Mouse (Mus musculus) kidney, adult 18-20 months (tissue): ENCODE data around the gene Socs1.
A peak's percentile ranks its signal among the peaks of the same experiment; 100 is the strongest.
"Not testable (repeated sequence)": the region's sequence is repeated elsewhere in the genome, so short reads cannot be mapped to it uniquely, and the experiment has no call there.

Experiments
- DNase-seq: peaks from one replicate; pipeline ENCODE4 v3.0.0; 2021

The Socs1 gene

DNA sequence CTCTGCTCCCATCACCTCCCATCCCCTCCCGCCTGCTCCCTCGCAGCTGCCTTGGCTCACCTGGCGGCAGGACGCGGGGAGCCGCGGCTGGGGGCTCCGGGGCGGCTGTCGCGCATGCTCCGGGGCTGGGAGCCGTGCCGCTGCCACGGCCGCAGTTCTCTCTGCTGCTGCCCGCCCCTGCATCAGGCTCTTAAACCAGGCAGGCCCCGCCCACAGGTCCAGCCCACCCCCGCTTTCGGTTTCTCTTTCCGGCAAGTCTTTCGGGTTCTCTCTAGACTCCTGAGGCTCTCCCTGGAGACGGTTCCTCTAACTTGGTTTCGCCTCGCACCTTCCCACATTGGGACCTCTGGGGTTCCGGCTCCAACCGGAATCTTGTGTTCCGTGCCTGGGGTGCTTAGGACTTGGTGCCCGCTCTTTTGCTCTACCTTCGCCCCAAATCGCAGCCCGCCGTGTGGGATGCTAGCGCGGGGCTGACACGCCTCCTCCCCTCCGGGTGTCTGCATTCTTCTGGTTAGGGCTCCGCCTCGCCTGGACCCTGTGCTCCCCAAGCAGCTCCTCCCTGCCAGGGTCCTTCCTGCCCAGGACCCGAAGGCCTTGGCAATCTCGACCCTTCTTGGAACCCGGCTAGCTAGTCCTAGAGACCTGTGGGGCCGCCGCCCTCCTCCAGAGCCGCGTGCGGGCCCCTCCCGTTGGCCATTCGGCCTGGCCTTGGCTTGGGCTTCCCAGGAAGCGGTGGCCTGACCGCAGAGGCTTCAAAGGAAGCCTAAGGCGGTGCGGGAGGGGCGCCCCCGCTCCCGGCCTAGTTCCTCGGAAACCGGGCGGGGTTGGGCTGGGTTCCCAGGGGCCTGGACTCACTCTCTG, at the start of gene Socs1:
Gene Socs1, minus strand, starts transcription at position 166 of the 861 bp plus-strand sequence.
- DNase-seq, result peak; percentile 88

DNA sequence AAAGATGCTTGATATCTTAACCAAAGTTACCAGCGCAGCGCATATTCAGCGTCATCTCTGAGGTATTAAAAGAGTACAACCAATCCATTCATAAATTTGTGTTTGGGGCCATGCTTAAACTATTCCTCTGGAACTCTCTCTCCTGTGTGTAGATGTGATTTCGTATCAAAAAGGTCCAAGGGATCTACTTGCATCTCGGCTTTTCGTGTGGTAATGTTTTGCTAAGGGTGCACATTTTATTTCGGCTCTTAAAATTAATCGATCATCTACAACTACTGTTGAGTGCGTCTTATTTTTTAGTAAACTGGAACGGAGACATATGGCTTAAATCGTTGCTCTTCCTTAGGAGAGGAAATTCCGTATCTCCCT, 49.2 kb upstream of the Socs1 start:
- DNase-seq, result no peak

DNA sequence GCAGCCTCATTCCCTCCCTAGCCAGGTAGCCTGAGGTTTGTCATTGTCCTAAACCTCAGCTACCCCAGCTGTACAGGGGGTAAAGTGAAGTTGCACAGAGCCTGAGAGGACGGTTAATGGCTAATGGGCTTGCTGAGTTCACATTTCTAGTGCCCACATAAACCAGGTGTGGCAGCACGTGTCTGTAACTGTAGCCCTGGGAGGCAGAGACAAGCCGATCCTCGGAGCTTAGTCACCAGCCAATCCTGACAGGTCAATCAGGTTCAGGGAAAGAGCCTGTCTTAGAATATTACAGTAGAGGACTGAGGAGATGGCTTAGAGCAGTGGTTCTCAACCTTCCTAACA, 43.1 kb upstream of the Socs1 start:
- DNase-seq, result no peak

- no peak for DNase-seq
These were observed 42.6 kb upstream of the Socs1 start for GRCm38 (mm10) chr16:10827766-10828460.

GRCm38 (mm10) chr16:10827269-10827668, 41.9 kb upstream of the Socs1 start:
- no peak for DNase-seq

GRCm38 (mm10) chr16:10825840-10826239, 40.5 kb upstream of the Socs1 start:
- DNase-seq, result no peak

DNA sequence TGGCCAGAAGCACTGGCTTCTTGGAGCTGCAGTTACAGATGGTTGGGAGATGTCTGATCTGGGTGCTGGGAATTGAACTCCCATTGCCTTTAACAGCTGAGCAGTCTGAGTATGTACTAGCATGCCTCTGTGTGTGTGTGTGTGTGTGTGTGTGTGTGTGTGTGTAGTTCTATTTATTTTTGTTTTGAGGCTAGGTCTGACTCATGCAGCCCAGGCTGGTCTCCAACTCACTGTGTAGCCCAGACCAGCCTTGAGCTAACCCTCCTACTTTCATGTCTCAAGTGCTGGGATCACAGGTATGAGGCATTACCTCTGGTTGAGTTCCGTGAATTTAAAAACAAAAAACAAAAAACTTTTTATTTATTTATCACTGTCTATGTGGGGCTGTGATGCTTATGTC, 39.2 kb upstream of the Socs1 start:
- no peak for DNase-seq

GRCm38 (mm10) chr16:10821387-10821786, 36.1 kb upstream of the Socs1 start:
- no peak for DNase-seq

DNA sequence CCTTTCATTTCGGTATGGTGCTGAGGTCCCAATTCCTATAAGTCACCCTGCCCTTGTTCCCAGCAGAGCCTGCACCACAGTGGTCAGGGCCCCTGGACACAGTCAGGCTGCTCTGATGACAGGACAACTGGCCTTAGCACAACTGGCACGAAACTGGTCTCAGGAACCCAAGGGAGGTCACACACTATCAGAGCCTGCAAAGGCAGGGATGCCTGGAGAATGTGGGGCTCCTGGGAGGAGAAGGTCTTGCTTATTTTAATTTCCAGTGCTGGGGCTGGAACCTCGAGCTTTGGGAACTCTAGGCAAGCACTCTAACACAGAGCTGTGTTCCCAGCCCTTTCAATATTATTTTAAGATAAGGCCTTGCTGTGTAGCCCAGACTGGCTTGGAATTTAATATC, 34.6 kb upstream of the Socs1 start:
- DNase-seq, result no peak

DNA sequence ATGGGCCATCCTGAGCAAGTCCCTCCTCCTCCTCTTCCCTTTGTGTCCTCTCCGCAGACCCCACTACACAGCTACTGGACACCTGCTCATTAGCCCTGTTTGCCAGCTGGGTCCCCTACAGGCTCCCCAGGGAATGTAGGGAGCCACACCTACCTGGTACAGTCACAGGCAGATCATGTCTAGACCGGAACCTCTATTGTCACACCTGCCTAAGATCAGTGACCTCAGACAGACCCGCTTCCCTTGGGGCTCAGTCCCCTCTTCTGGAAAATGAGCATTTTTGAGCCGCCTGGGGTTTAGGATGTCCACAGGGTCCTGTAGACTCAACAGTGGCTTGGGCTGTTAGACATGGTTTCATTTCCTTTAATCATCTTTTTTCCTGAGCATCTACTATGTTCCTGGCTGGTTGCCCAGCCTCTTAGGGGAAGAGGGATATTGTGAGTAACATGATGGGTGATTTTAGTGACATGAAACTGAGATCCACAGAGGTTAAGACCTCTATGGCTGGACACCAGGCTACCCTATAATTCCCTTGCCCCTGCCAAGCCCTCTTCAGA, 33.3 kb upstream of the Socs1 start:
- no peak for DNase-seq

DNA sequence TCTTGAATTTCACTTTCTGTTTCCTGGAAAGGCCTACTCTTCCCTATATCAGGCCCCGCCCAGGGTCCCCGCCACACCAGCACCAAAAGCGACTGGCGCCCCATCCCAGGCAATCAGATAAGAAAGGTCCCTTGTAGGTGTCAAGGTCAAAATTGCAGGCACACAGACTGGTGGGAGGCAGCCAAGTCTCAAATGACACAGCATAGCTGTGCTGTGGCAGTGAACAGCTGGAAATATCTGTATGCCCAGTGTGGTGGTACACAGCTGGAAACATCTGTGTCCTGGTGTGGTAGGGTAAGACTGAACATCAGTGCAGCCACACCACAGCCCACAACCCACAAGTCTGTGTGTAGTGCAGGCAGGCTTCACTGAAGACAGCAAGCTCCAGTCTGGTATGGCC, 29.5 kb upstream of the Socs1 start:
- DNase-seq, result no peak

DNA sequence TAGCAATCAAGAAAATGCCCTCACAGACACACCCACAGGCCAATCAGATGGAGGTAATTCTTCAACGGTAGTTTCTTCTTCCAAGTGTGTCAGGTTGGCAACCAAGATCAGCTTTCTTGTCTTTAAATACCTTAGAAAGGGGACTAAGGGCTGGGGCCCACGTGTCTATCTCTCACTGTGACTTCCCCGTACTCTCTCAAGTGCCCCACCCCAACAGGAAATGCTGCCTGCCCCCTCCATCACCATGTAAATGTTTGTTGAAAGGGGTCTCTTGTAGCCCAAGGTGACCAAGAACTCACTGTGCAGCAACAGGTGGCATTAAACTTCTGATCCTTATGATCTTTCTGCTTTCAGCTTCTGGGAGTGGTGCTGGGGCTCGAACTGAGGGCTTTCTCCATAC, 28.4 kb upstream of the Socs1 start:
- DNase-seq, result no peak

DNA sequence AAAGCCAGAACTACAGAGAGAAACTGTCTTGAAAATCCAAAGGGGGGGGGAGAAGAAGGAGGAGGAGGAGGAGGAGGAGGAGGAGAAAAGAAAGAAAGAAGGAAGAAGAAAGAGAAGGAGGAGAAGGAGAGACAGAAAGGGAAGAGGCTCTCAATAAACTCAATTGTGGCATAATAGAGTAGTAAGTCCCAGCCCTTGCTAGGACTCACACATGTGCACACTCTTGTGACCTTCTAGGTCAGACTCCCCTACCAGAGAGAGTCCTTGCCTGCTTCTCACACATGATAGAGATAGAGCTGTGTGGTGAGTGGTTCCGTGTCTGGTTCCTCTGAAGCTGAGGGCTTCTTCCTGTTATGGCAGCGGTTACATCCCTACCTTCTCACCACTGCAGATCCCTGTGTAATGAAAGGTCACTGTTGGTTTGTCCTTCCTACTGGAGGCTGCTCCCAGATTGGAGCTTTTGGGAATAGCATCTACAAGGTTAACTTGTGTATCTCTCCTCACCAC, 27.6 kb upstream of the Socs1 start, which contains the start of gene Gm11172:
Gene Gm11172, plus strand, starts transcription at position 51 of the 507 bp plus-strand sequence.
- DNase-seq, result no peak

GRCm38 (mm10) chr16:10810376-10810775, 25.0 kb upstream of the Socs1 start:
- no peak for DNase-seq

GRCm38 (mm10) chr16:10805789-10806527, 20.6 kb upstream of the Socs1 start, which contains the start of gene Prm1:
Gene Prm1 (minus strand): TSS chr16:10805839.
- no peak for DNase-seq

DNA sequence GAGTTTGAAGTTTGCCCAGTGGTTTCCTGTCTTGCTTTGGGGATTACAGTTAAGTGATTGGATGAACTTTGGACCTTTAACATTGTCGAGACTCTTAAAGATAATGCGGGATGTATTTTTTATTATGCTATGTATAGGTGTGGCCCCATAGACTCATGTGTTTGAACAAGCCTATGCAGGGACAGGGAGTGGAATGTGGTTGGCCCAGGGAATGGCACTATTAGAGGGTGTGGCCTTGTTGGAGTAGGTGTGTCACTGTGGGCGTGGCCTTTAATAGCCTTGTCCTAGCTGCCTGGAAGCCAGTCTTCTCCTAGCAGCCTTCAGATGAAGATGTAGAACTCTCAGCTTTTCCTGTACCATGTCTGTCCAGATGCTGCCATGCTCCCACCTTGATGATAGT, 17.1 kb upstream of the Socs1 start:
- DNase-seq, result not testable (repeated sequence)

DNA sequence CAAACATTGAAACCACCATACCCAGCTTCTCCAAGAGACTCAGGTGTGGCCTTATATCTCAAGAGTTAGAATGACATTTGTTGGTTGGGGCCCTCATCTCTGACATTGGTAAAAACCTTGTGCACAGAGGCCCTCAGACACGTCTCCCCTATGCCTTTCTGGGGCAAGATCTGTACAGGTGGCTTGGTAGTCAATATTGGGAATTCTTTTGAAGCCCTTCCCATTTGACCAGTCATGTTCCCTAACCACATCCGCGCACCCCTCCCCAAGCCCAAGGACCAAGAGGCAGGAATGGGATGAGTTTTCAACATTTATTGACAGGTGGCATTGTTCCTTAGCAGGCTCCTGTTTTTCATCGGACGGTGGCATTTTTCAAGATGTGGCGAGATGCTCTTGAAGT, 10.7 kb upstream of the Socs1 start, which contains the start of gene Prm2:
Gene Prm2, minus strand, starts transcription at position 101 of the 400 bp plus-strand sequence.
- no peak for DNase-seq

DNA sequence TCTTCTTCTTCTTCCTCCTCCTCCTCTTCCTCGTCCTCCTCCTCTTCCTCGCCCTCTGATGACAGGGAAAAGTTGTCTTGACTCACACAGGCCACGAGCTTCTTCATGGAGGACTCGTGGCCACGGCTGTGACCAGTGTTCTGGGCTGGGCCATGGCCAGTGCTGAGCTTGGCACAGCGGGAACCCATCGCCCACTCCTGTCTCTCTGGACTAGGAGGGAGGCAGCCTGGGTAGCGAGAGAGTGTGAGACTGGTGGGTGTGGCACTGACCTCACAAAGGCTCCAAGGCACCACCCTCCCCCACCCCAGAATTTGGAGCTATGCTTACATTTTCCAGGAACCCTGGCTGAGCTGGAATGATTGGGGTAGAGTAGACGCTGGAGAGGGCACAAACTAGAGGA, 5.4 kb upstream of the Socs1 start, which contains the start of gene Prm3:
Gene Prm3, minus strand, starts transcription at position 213 of the 400 bp plus-strand sequence.
- DNase-seq, result no peak

- no peak for DNase-seq
These were observed 3.5 kb upstream of the Socs1 start for GRCm38 (mm10) chr16:10788866-10789265.

DNA sequence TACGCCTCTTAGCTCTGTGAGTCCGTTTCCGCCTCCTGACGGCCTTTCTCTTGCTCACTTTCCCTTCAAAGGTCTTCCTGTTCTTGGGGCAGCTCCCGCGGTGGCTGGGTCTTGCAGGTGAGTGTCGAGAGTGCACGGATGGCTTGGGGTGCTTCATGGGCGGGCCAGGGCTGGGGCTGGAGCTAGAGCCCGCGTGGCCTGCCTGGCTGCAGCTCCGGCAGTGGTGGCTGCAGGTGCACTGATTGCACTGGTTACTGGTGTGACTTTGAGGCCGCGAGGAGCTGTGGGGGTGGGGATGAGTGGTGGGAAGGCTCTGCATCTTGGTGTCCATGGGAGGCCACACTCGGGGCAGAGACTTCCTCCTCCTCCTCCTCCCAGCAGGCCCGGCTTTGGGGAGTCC, 2.9 kb upstream of the Socs1 start, which contains the start of gene Tnp2:
Gene Tnp2, minus strand, starts transcription at position 390 of the 400 bp plus-strand sequence.
- no peak for DNase-seq

GRCm38 (mm10) chr16:10787548-10788058, 2.3 kb upstream of the Socs1 start:
- DNase-seq, result no peak

GRCm38 (mm10) chr16:10786782-10787547, 1.6 kb upstream of the Socs1 start:
- no peak for DNase-seq
